Mouse (Mus musculus): ENCODE measurements around the gene Slc36a2.

Gene Slc36a2

GRCm38 (mm10) chr11:55184733-55185291, at the start of gene Slc36a2:
Slc36a2 (minus strand) TSS chr11:55185077.
- DNase-seq, result no peak

GRCm38 (mm10) chr11:55234288-55234687, 49.4 kb upstream of the Slc36a2 start:
- no peak for DNase-seq

- DNase-seq, result no peak
Observed at GRCm38 (mm10) chr11:55231034-55231433, 46.2 kb upstream of the Slc36a2 start.

- no peak for DNase-seq
Observed at GRCm38 (mm10) chr11:55221306-55221705, 36.4 kb upstream of the Slc36a2 start.

- no peak for DNase-seq
Observed at GRCm38 (mm10) chr11:55218473-55218872, 33.6 kb upstream of the Slc36a2 start.

- no peak for DNase-seq
Observed at GRCm38 (mm10) chr11:55217880-55218279, 33.0 kb upstream of the Slc36a2 start.

GRCm38 (mm10) chr11:55217418-55217817, 32.5 kb upstream of the Slc36a2 start:
- DNase-seq, result no peak

GRCm38 (mm10) chr11:55216830-55217229, 32.0 kb upstream of the Slc36a2 start:
- peak; percentile 33 for DNase-seq

GRCm38 (mm10) chr11:55216061-55216460, 31.2 kb upstream of the Slc36a2 start:
- no peak for DNase-seq

- DNase-seq, result no peak
Observed at GRCm38 (mm10) chr11:55214978-55215377, 30.1 kb upstream of the Slc36a2 start.

GRCm38 (mm10) chr11:55214161-55214560, 29.3 kb upstream of the Slc36a2 start:
- DNase-seq, result no peak

GRCm38 (mm10) chr11:55213518-55213917, 28.6 kb upstream of the Slc36a2 start:
- DNase-seq, result no peak

GRCm38 (mm10) chr11:55209626-55210353, 24.9 kb upstream of the Slc36a2 start:
- peak; percentile 38 for DNase-seq

GRCm38 (mm10) chr11:55209032-55209431, 24.2 kb upstream of the Slc36a2 start:
- DNase-seq, result no peak

- peak; percentile 85 for DNase-seq
Observed at GRCm38 (mm10) chr11:55208001-55208690, 23.3 kb upstream of the Slc36a2 start.

GRCm38 (mm10) chr11:55204602-55205001, 19.7 kb upstream of the Slc36a2 start:
- no peak for DNase-seq

- peak; percentile 92 for DNase-seq
Observed at GRCm38 (mm10) chr11:55204159-55204596, 19.3 kb upstream of the Slc36a2 start, which contains the start of gene Slc36a1. Slc36a1 (plus strand) TSS chr11:55204350.

GRCm38 (mm10) chr11:55197740-55198510, 13.0 kb upstream of the Slc36a2 start:
- DNase-seq, result no peak

GRCm38 (mm10) chr11:55197086-55197485, 12.2 kb upstream of the Slc36a2 start:
- DNase-seq, result no peak

- DNase-seq, result no peak
Observed at GRCm38 (mm10) chr11:55190216-55190615, 5.3 kb upstream of the Slc36a2 start.

GRCm38 (mm10) chr11:55187777-55188176, 2.9 kb upstream of the Slc36a2 start:
- no peak for DNase-seq

GRCm38 (mm10) chr11:55187292-55187691, 2.4 kb upstream of the Slc36a2 start:
- no peak for DNase-seq

- no peak for DNase-seq
Observed at GRCm38 (mm10) chr11:55184246-55184645, 631 bp downstream of the Slc36a2 start.

Data from layer of hippocampus, adult 9-11 months (tissue).